In genomic region chr7:98359951-98360620, GRCm38 (mm10) we compare ENCODE assay signal across 8 mouse cellular contexts. TPM values are rescaled to one million over a fixed set of nuclear protein-coding genes. Genes with fewer than 3 reads are reported as not detected.
DNase-seq lines count a peak whose midpoint lies in the region; ATAC-seq and TF ChIP-seq lines count a peak whose summit lies in the region.

No protein-coding gene starts in this region.

- peak overlapping the region; percentile 93 for H3K4me2 ChIP-seq in embryonic facial prominence, embryonic 14.5 days (ENCODE audit: low read depth, low read length)
- peak overlapping the region; percentile 86 for H3K4me2 ChIP-seq in heart, embryonic 12.5 days
- H3K4me2 ChIP-seq in kidney, embryonic 15.5 days: peak overlapping the region; percentile 95
- peak overlapping the region; percentile 76 for H3K4me2 ChIP-seq in stomach, embryonic 16.5 days (ENCODE audit: low read depth, low read length)

- H3K9me3 ChIP-seq in embryonic facial prominence, embryonic 14.5 days (ENCODE audit: control insufficient read depth, low read length): no peaks in the 10 kb centered on the region
- peaks cover 4% of the 10 kb centered on the region; the same call in 1 of the 2 replicates for H3K9me3 ChIP-seq in heart, embryonic 12.5 days (replicated peaks)
- H3K9me3 ChIP-seq in kidney, embryonic 15.5 days (replicated peaks): no peaks in the 10 kb centered on the region
- no peaks in the 10 kb centered on the region for H3K9me3 ChIP-seq in stomach, embryonic 16.5 days (replicated peaks; ENCODE audit: control insufficient read depth, low read length)

- ATAC-seq in embryonic facial prominence, embryonic 14.5 days (ENCODE audit: low read depth): peak; percentile 33
- peak; percentile 68 for ATAC-seq in heart, embryonic 12.5 days (ENCODE audit: insufficient number of reproducible peaks, low FRiP score)
- peak; percentile 74 for ATAC-seq in kidney, embryonic 15.5 days (replicated peaks; ENCODE audit: low FRiP score)
- ATAC-seq in stomach, embryonic 16.5 days (ENCODE audit: insufficient read depth, low FRiP score): peak; percentile 54
- ATAC-seq in inflammation-experienced regulatory T-cells, adult 6 months: no peak

- peak; percentile 60 for DNase-seq in R1 (ENCODE audit: low read depth, low spot score)
- peak; percentile 72 for DNase-seq in embryonic facial prominence, embryonic 14.5 days (ENCODE audit: low spot score)
- peak; percentile 59 to 77 for DNase-seq in lung, postnatal 4 days

- TF ChIP-seq CTCF in C2C12 (IDR thresholded peaks at IDR 0.05; ENCODE audit: control insufficient read depth, insufficient read depth, insufficient read length): no peak

- peaks cover 38% of the 10 kb centered on the region for H3K79me3 ChIP-seq in C2C12 (ENCODE audit: low read depth)

- 3% methylated on average over 31 of the region's 33 CpGs for WGBS in embryonic facial prominence, embryonic 14.5 days
- WGBS in heart, embryonic 12.5 days: under 1% methylated on average over 33 of the region's 33 CpGs
- WGBS in kidney, embryonic 15.5 days: under 1% methylated on average over 33 of the region's 33 CpGs
- under 1% methylated on average over 33 of the region's 33 CpGs for WGBS in stomach, embryonic 16.5 days

- H3K27ac ChIP-seq in embryonic facial prominence, embryonic 14.5 days (replicated peaks; ENCODE audit: low read depth, low read length): peak overlapping the region; percentile 88
- peak overlapping the region; percentile 76 for H3K27ac ChIP-seq in heart, embryonic 12.5 days (ENCODE audit: poor library complexity, severe bottlenecking)
- H3K27ac ChIP-seq in kidney, embryonic 15.5 days: peak overlapping the region; percentile 88
- peak overlapping the region; percentile 93 for H3K27ac ChIP-seq in stomach, embryonic 16.5 days (ENCODE audit: low read length)

- H3K36me3 ChIP-seq in C2C12 (ENCODE audit: control insufficient read depth, insufficient read depth): peaks cover 13% of the 10 kb centered on the region
- 0 out of 2 replicates have a peak, but pooled peaks cover 4% of the 10 kb centered on the region for H3K36me3 ChIP-seq in embryonic facial prominence, embryonic 14.5 days (ENCODE audit: control insufficient read depth, insufficient read depth, low read length)
- no peaks in the 10 kb centered on the region for H3K36me3 ChIP-seq in heart, embryonic 12.5 days
- H3K36me3 ChIP-seq in kidney, embryonic 15.5 days: no peaks in the 10 kb centered on the region
- H3K36me3 ChIP-seq in stomach, embryonic 16.5 days (ENCODE audit: control insufficient read depth, insufficient read depth, low read length): no peaks in the 10 kb centered on the region

- peak overlapping the region; percentile 60 for H3K4me3 ChIP-seq in C2C12 (ENCODE audit: insufficient read depth, poor library complexity, severe bottlenecking)
- peak overlapping the region; percentile 70 for H3K4me3 ChIP-seq in embryonic facial prominence, embryonic 14.5 days (ENCODE audit: low read depth, low read length)
- H3K4me3 ChIP-seq in heart, embryonic 12.5 days: peak overlapping the region; percentile 82
- peak overlapping the region; percentile 88 for H3K4me3 ChIP-seq in kidney, embryonic 15.5 days (replicated peaks)
- peak overlapping the region; percentile 51 for H3K4me3 ChIP-seq in stomach, embryonic 16.5 days (replicated peaks; ENCODE audit: low read length)

- H3K9ac ChIP-seq in embryonic facial prominence, embryonic 14.5 days (ENCODE audit: low read depth, low read length): peak overlapping the region; percentile 86
- peak overlapping the region; percentile 83 for H3K9ac ChIP-seq in heart, embryonic 12.5 days
- H3K9ac ChIP-seq in kidney, embryonic 15.5 days: peak overlapping the region; percentile 76
- peak overlapping the region; percentile 83 for H3K9ac ChIP-seq in stomach, embryonic 16.5 days (ENCODE audit: low read length)

- peaks cover 59% of the 10 kb centered on the region for H3K79me2 ChIP-seq in C2C12 (ENCODE audit: control insufficient read depth, insufficient read depth)

- H3K27me3 ChIP-seq in C2C12 (ENCODE audit: control insufficient read depth, insufficient read depth, insufficient read length): no peaks in the 10 kb centered on the region
- H3K27me3 ChIP-seq in embryonic facial prominence, embryonic 14.5 days (replicated peaks; ENCODE audit: control insufficient read depth, insufficient read depth, low read length): no peaks in the 10 kb centered on the region
- no peaks in the 10 kb centered on the region for H3K27me3 ChIP-seq in heart, embryonic 12.5 days (replicated peaks)
- no peaks in the 10 kb centered on the region for H3K27me3 ChIP-seq in kidney, embryonic 15.5 days
- no peaks in the 10 kb centered on the region for H3K27me3 ChIP-seq in stomach, embryonic 16.5 days (ENCODE audit: control insufficient read depth, insufficient read depth, low read length)

- H3K4me1 ChIP-seq in embryonic facial prominence, embryonic 14.5 days (ENCODE audit: control insufficient read depth, insufficient read depth, low read length): peaks cover 43% of the 10 kb centered on the region
- H3K4me1 ChIP-seq in heart, embryonic 12.5 days (replicated peaks): peaks cover 41% of the 10 kb centered on the region
- H3K4me1 ChIP-seq in kidney, embryonic 15.5 days: peaks cover 52% of the 10 kb centered on the region
- H3K4me1 ChIP-seq in stomach, embryonic 16.5 days (ENCODE audit: control insufficient read depth, insufficient read depth, low read length): peaks cover 39% of the 10 kb centered on the region

- H3ac ChIP-seq in C2C12 (ENCODE audit: control insufficient read depth, insufficient read length, low read depth): peak overlapping the region; percentile 66

TF ChIP-seq in C2C12, 6 proteins besides CTCF, POLR2A, EP300 and RAD21:
- no peak for TF ChIP-seq MYOD1 (IDR thresholded peaks at IDR 0.05; ENCODE audit: control insufficient read depth, insufficient read length, low read depth)
- TF ChIP-seq MAX (IDR thresholded peaks at IDR 0.05): no peak

RNA-seq across cellular contexts. Expression of gene Tsku, which starts 1.0 kb away (rescaled TPM):
- 9.6 TPM for polyA plus RNA-seq in C2C12 (2012; fragmentation: generic; extraction: Trizol)
- 23.6 and 24.7 TPM in 2 replicates for polyA plus RNA-seq in embryonic facial prominence, embryonic 14.5 days (2014; fragmentation: Nextera tagmentation; extraction: Ambion mirVana)
- polyA plus RNA-seq in heart, embryonic 12.5 days (2016; fragmentation: Nextera tagmentation; extraction: Ambion mirVana): 6.3 and 7.0 TPM in 2 replicates
- polyA plus RNA-seq in kidney, embryonic 15.5 days (2015; fragmentation: Nextera tagmentation; extraction: Ambion mirVana): 8.7 and 10.0 TPM in 2 replicates
- 9.9 and 11.5 TPM in 2 replicates for polyA plus RNA-seq in stomach, embryonic 16.5 days (2015; fragmentation: Nextera tagmentation; extraction: Ambion mirVana)
- not detected for polyA plus RNA-seq in inflammation-experienced regulatory T-cells, adult 6 months (2017; shearing (Covaris generic))

RNA-seq across cellular contexts. Expression of gene Acer3, which starts 39.1 kb away (rescaled TPM):
- 7.6 TPM for polyA plus RNA-seq in C2C12 (2012; fragmentation: generic; extraction: Trizol)
- polyA plus RNA-seq in embryonic facial prominence, embryonic 14.5 days (2014; fragmentation: Nextera tagmentation; extraction: Ambion mirVana): 31.8 and 34.3 TPM in 2 replicates
- 22.9 and 23.2 TPM in 2 replicates for polyA plus RNA-seq in heart, embryonic 12.5 days (2016; fragmentation: Nextera tagmentation; extraction: Ambion mirVana)
- 24.0 and 29.6 TPM in 2 replicates for polyA plus RNA-seq in kidney, embryonic 15.5 days (2015; fragmentation: Nextera tagmentation; extraction: Ambion mirVana)
- polyA plus RNA-seq in stomach, embryonic 16.5 days (2015; fragmentation: Nextera tagmentation; extraction: Ambion mirVana): 28.8 and 34.4 TPM in 2 replicates
- 10 to 100 TPM; 14.5 to 20.5 (median 15.5) TPM for polyA plus RNA-seq in inflammation-experienced regulatory T-cells, adult 6 months (2017; shearing (Covaris generic))
